Mouse (Mus musculus) G1E (cell line): Measurements from ENCODE around the gene Tmem176b.
"Not testable (repeated sequence)": the region's sequence is repeated elsewhere in the genome, so short reads cannot be mapped to it uniquely, and the experiment has no call there.

Source experiments
- CTCF ChIP-seq: IDR thresholded peaks from 2 replicates; pipeline ENCODE4 v1.5.1; 2012; ENCODE audit warnings: low read depth, low read length, inconsistent platforms, mixed read lengths
- TAL1 ChIP-seq: conservative IDR thresholded peaks from 2 replicates; pipeline ENCODE4 v1.6.1; 2012; ENCODE audit warnings: low read depth, low read length, inconsistent platforms, mixed read lengths

GRCm38 (mm10) chr6:48821991-48822785 is 19.1 kb downstream of the Tmem176b start:
- TF ChIP-seq TAL1, CTCF: not testable (repeated sequence)
